Mouse (Mus musculus) heart, embryonic 13.5 days (tissue): ENCODE results near the gene Eef2. TPM values are rescaled to one million over a fixed set of nuclear protein-coding genes. Genes with fewer than 3 reads are reported as not detected.
"Not testable (repeated sequence)": the region's sequence is repeated elsewhere in the genome, so short reads cannot be mapped to it uniquely, and the experiment has no call there.

ENCODE experiments used
- ATAC-seq: fragments of 200-750 bp; cut with Nextera tagmentation; 2 replicates; pipeline ENCODE4 v1.8.0; 2017; ENCODE audit warnings: moderate TSS enrichment; ENCODE audit not compliant: insufficient number of reproducible peaks, low FRiP score, low TSS enrichment; ENCODE audit errors: extremely low read depth
- H3K27ac ChIP-seq: fragments of 300-500 bp; sonication (generic); replicated peaks from 2 replicates; pipeline ENCODE4 v1.5.1; 2015; ENCODE audit warnings: moderate library complexity, mild to moderate bottlenecking, inconsistent platforms
- H3K27me3 ChIP-seq: fragments of 300-500 bp; sonication (generic); replicated peaks from 2 replicates; pipeline ENCODE4 v1.6.1; 2015; ENCODE audit warnings: mild to moderate bottlenecking, inconsistent platforms
- H3K36me3 ChIP-seq: fragments of 300-500 bp; sonication (generic); 2 replicates; pipeline ENCODE4 v1.6.1; 2015; ENCODE audit warnings: mild to moderate bottlenecking, inconsistent platforms
- H3K4me1 ChIP-seq: fragments of 300-500 bp; sonication (generic); 2 replicates; pipeline ENCODE4 v1.6.1; 2015; ENCODE audit warnings: inconsistent platforms
- H3K4me2 ChIP-seq: fragments of 300-500 bp; sonication (generic); 2 replicates; pipeline ENCODE4 v1.6.1; 2015; ENCODE audit warnings: inconsistent platforms, mild to moderate bottlenecking, moderate library complexity
- H3K4me3 ChIP-seq: fragments of 300-500 bp; sonication (generic); 2 replicates; pipeline ENCODE4 v1.5.1; 2015; ENCODE audit warnings: moderate library complexity, mild to moderate bottlenecking, inconsistent platforms
- H3K9ac ChIP-seq: fragments of 300-500 bp; sonication (generic); 2 replicates; pipeline ENCODE4 v1.6.1; 2015; ENCODE audit warnings: inconsistent platforms, mild to moderate bottlenecking, moderate library complexity
- H3K9me3 ChIP-seq: fragments of 300-500 bp; sonication (generic); 2 replicates; pipeline ENCODE4 v1.6.1; 2016; ENCODE audit warnings: inconsistent platforms
- WGBS: fragments of 180-500 bp; shearing (Covaris S2); methylation state at CpG from one replicate; pipeline ENCODE4 v1.1.7; 2015; ENCODE audit warnings: mixed read lengths; 5-methylcytosine and 5-hydroxymethylcytosine counted together
- polyA plus RNA-seq: library from polyadenylated mRNA; unstranded; fragments of >200 nt; fragmentation: Nextera tagmentation; extraction: Ambion mirVana; gene quantifications from 2 replicates; pipeline ENCODE4 v1.2.1, GENCODE M21; 2015

The Eef2 gene
- polyA plus RNA-seq, 1 experiment from 2014 or later = 393 TPM

GRCm38 (mm10) chr10:81152609-81153008 lies 23.8 kb upstream of the Eef2 start:
- Histone ChIP-seq H3K9me3 (no peaks in the 10 kb centered on the region), H3K9ac (peak overlapping the region; percentile 70), H3K27me3 (no peaks in the 10 kb centered on the region), H3K27ac (peak overlapping the region; percentile 79), H3K4me2 (no peak overlapping the region), H3K4me1 (peaks cover 21% of the 10 kb centered on the region), H3K4me3 (no peak overlapping the region), H3K36me3 (peaks cover 90% of the 10 kb centered on the region)
- 56% methylated on average over 12 of the region's 12 CpGs for WGBS
- ATAC-seq = no peak

- peaks cover 88% of the 10 kb centered on the region for H3K36me3 ChIP-seq
- peak overlapping the region; percentile 16; the same call in 1 of the 2 replicates for H3K9ac ChIP-seq
- WGBS = 86% methylated on average over 12 of the region's 12 CpGs
- H3K4me1 ChIP-seq = peaks cover 21% of the 10 kb centered on the region
- no peak overlapping the region for H3K4me2 ChIP-seq
- no peak overlapping the region for H3K4me3 ChIP-seq
- no peak for ATAC-seq
- H3K27ac ChIP-seq = no peak overlapping the region
- no peaks in the 10 kb centered on the region for H3K27me3 ChIP-seq
- no peaks in the 10 kb centered on the region for H3K9me3 ChIP-seq
Measured at GRCm38 (mm10) chr10:81154313-81154712, 22.1 kb upstream of the Eef2 start.

- Histone ChIP-seq H3K9ac (peak overlapping the region; percentile 16; the same call in 1 of the 2 replicates), H3K9me3 (no peaks in the 10 kb centered on the region), H3K4me2 (no peak overlapping the region), H3K36me3 (peaks cover 86% of the 10 kb centered on the region), H3K27me3 (no peaks in the 10 kb centered on the region), H3K4me3 (no peak overlapping the region), H3K27ac (no peak overlapping the region), H3K4me1 (peaks cover 21% of the 10 kb centered on the region)
- no peak for ATAC-seq
- WGBS = 81% methylated on average over 6 of the region's 6 CpGs
Measured at GRCm38 (mm10) chr10:81154736-81155135, 21.7 kb upstream of the Eef2 start.

- no peak overlapping the region for H3K4me2 ChIP-seq
- no peaks in the 10 kb centered on the region for H3K9me3 ChIP-seq
- H3K9ac ChIP-seq = no peak overlapping the region
- peaks cover 76% of the 10 kb centered on the region for H3K36me3 ChIP-seq
- no peaks in the 10 kb centered on the region for H3K27me3 ChIP-seq
- no peak overlapping the region for H3K27ac ChIP-seq
- H3K4me3 ChIP-seq = no peak overlapping the region
- 86% methylated on average over 8 of the region's 8 CpGs for WGBS
- ATAC-seq = no peak
- peaks cover 25% of the 10 kb centered on the region for H3K4me1 ChIP-seq
Measured at GRCm38 (mm10) chr10:81161602-81162317, 14.7 kb upstream of the Eef2 start.

- peaks cover 71% of the 10 kb centered on the region for H3K36me3 ChIP-seq
- no peak overlapping the region for H3K4me3 ChIP-seq
- 68% methylated on average over 2 of the region's 2 CpGs for WGBS
Measured at GRCm38 (mm10) chr10:81162318-81162652, 14.1 kb upstream of the Eef2 start.

GRCm38 (mm10) chr10:81165118-81165517 lies 11.3 kb upstream of the Eef2 start:
- 78% methylated on average over 8 of the region's 8 CpGs for WGBS
- H3K9ac ChIP-seq = 0 out of 2 replicates have a peak overlapping the region, but pooled peaks have one; percentile 13

More at GRCm38 (mm10) chr10:81162318-81162652, 14.1 kb upstream of the Eef2 start:
- Histone ChIP-seq H3K27me3 (no peaks in the 10 kb centered on the region), H3K9ac (no peak overlapping the region), H3K27ac (no peak overlapping the region), H3K9me3 (no peaks in the 10 kb centered on the region), H3K4me1 (peaks cover 28% of the 10 kb centered on the region), H3K4me2 (no peak overlapping the region)
- ATAC-seq = no peak

GRCm38 (mm10) chr10:81167200-81168086 lies 9.0 kb upstream of the Eef2 start, which contains the start of gene Pias4:
Pias4 (minus strand) TSS chr10:81167923.
- peaks cover 32% of the 10 kb centered on the region for H3K4me1 ChIP-seq
- peak within 1 kb of the TSS; percentile 83 for H3K4me3 ChIP-seq
- peak within 1 kb of the TSS; percentile 76 for H3K27ac ChIP-seq
- ATAC-seq = peak; percentile 89
- H3K9ac ChIP-seq = peak within 1 kb of the TSS; percentile 94
- H3K27me3 ChIP-seq = no peaks in the 10 kb centered on the region
- peaks cover 23% of the 10 kb centered on the region for H3K36me3 ChIP-seq
- WGBS = under 1% methylated on average over 56 of the region's 64 CpGs
- H3K9me3 ChIP-seq = no peaks in the 10 kb centered on the region
- H3K4me2 ChIP-seq = peak within 1 kb of the TSS; percentile 91

More at GRCm38 (mm10) chr10:81165118-81165517, 11.3 kb upstream of the Eef2 start:
- Histone ChIP-seq H3K4me2 (no peak overlapping the region), H3K4me3 (no peak overlapping the region; the same call in 1 of the 2 replicates), H3K9me3 (no peaks in the 10 kb centered on the region), H3K27ac (no peak overlapping the region), H3K27me3 (no peaks in the 10 kb centered on the region), H3K4me1 (peaks cover 36% of the 10 kb centered on the region), H3K36me3 (peaks cover 46% of the 10 kb centered on the region)
- ATAC-seq = no peak

- peak overlapping the region; percentile 85 for H3K9ac ChIP-seq
- 9% methylated on average over 5 of the region's 5 CpGs for WGBS
- peak overlapping the region; percentile 83 for H3K4me3 ChIP-seq
- no peaks in the 10 kb centered on the region for H3K27me3 ChIP-seq
- peak; percentile 27; the same call in 1 of the 2 replicates for ATAC-seq
- H3K27ac ChIP-seq = peak overlapping the region; percentile 76
- H3K36me3 ChIP-seq = peaks cover 17% of the 10 kb centered on the region
- H3K9me3 ChIP-seq = no peaks in the 10 kb centered on the region
- peaks cover 29% of the 10 kb centered on the region for H3K4me1 ChIP-seq
- peak overlapping the region; percentile 91 for H3K4me2 ChIP-seq
Measured at GRCm38 (mm10) chr10:81168087-81168431, 8.4 kb upstream of the Eef2 start.

- no peak; the same call in 1 of the 2 replicates for ATAC-seq
- Histone ChIP-seq H3K27me3 (no peaks in the 10 kb centered on the region), H3K4me1 (peaks cover 35% of the 10 kb centered on the region), H3K27ac (peak overlapping the region; percentile 76), H3K9me3 (no peaks in the 10 kb centered on the region), H3K36me3 (peaks cover 11% of the 10 kb centered on the region), H3K4me2 (peak overlapping the region; percentile 91), H3K4me3 (peak overlapping the region; percentile 83), H3K9ac (peak overlapping the region; percentile 85)
- 4% methylated on average over 27 of the region's 29 CpGs for WGBS
Measured at GRCm38 (mm10) chr10:81168521-81169244, 7.7 kb upstream of the Eef2 start.

GRCm38 (mm10) chr10:81169411-81169900 lies 7.0 kb upstream of the Eef2 start:
- H3K36me3 ChIP-seq, H3K9me3 ChIP-seq, ATAC-seq, H3K27me3 ChIP-seq, H3K27ac ChIP-seq: not testable (repeated sequence)
- Histone ChIP-seq H3K4me3 (peak overlapping the region; percentile 9), H3K4me2 (peak overlapping the region; percentile 91), H3K9ac (peak overlapping the region; percentile 40; the same call in 1 of the 2 replicates), H3K4me1 (peaks cover 43% of the 10 kb centered on the region)
- WGBS = 60% methylated on average over 4 of the region's 14 CpGs
